Mouse (Mus musculus): ENCODE measurements at regions not wholly inside any gene's neighbourhood (a gene's known extent, or its start where the extent isn't known, plus 50 kb on each side); places are given as distances from the start of the nearest gene placed in this dataset.
A peak's percentile ranks its signal among the peaks of the same experiment; 100 is the strongest.

GRCm38 (mm10) chr12:80017376-80017929 lies 95.4 kb downstream of the Zfp36l1 start:
- DNase-seq (ENCODE audit: low spot score in 2 of 2): no peak

DNA sequence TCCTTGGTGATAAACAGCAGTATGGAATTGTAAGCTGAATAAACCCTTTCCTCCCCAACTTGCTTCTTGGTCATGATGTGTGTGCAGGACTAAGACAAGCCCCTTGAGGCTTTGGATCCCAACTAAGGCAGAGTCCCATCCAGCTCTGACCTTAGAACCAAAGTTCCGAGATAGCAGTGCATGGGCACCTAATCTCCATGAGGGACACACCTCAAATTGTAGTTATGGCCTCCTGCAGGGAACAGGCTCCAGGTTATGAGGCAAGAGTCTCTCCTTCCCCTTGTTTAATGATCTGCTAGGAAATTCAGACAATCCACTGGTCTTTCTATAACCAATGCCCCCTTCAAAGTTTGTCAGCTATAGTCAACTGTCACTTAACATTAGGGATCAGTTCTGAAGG lies 96.9 kb downstream of the Zfp36l1 start:
- DNase-seq (ENCODE audit: low spot score in 2 of 2): no peak

- no peak for DNase-seq (ENCODE audit: low spot score in 2 of 2)
Measured at GRCm38 (mm10) chr12:80014598-80014983, 98.2 kb downstream of the Zfp36l1 start.

- peak; percentile 30 to 34 for DNase-seq (ENCODE audit: low spot score in 2 of 2)
Measured at GRCm38 (mm10) chr12:80013904-80014597, 98.8 kb downstream of the Zfp36l1 start.

GRCm38 (mm10) chr12:80013577-80013903 lies 99.3 kb downstream of the Zfp36l1 start:
- no peak for DNase-seq (ENCODE audit: low spot score in 2 of 2)

- DNase-seq (ENCODE audit: low spot score in 2 of 2): no peak
Measured at GRCm38 (mm10) chr12:80011916-80012315, 100.9 kb downstream of the Zfp36l1 start.

DNA sequence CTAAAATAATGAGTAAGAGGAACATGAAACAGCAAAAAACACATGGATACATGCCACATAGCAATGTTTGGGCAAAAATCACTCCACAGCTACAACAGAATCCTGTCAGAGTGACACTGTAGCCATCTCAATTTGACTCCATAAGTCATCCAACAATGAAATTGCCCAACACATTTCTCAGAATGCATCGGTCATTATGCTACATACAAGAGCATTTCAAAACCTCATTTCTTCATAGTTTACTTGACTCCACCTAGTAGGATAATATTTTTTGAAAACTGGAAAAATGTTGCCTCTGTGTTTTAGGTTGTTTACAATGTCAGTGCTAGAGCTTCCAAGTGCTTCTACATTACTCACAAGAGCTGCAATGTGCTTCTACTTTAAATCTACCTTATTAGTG lies 101.9 kb downstream of the Zfp36l1 start:
- no peak for DNase-seq (ENCODE audit: low spot score in 2 of 2)

DNA sequence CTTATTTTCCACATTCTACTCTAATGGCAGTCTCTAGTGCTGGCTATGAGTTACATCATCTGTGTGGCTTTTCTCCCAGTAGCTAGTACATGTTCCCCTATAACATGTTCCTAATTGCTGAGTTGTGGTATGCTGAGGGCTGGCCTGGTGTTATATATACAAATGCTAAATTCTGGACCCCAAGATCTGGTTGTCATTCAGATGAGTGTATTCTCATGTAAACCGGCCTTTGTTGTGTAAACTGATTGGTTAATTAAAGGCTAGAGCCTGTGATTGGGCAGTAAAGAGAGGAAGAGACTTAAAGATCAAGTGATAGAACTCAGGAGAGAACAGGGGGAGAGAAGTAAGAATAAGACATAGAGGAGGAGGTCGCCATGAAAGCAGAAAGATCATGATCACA lies 102.6 kb downstream of the Zfp36l1 start:
- DNase-seq (ENCODE audit: low spot score in 2 of 2): no peak

- no peak for DNase-seq (ENCODE audit: low spot score in 2 of 2)
Measured at GRCm38 (mm10) chr12:80007849-80008248, 105.0 kb downstream of the Zfp36l1 start.

GRCm38 (mm10) chr12:80005227-80005919 lies 107.4 kb downstream of the Zfp36l1 start:
- no peak for DNase-seq (ENCODE audit: low spot score in 2 of 2)

- no peak for DNase-seq (ENCODE audit: low spot score in 2 of 2)
Measured at GRCm38 (mm10) chr12:80004575-80004974, 108.2 kb downstream of the Zfp36l1 start.

GRCm38 (mm10) chr12:80003486-80003885 lies 109.3 kb downstream of the Zfp36l1 start:
- DNase-seq (ENCODE audit: low spot score in 2 of 2): no peak

- DNase-seq (ENCODE audit: low spot score in 2 of 2): no peak
Measured at GRCm38 (mm10) chr12:80002474-80003125, 110.2 kb downstream of the Zfp36l1 start.

- no peak for DNase-seq (ENCODE audit: low spot score in 2 of 2)
Measured at GRCm38 (mm10) chr12:80001794-80002193, 111.0 kb downstream of the Zfp36l1 start.

- DNase-seq (ENCODE audit: low spot score in 2 of 2): no peak
Measured at GRCm38 (mm10) chr12:79999868-80000370, 112.9 kb downstream of the Zfp36l1 start.

GRCm38 (mm10) chr12:79998788-79999187 lies 114.0 kb downstream of the Zfp36l1 start:
- no peak for DNase-seq (ENCODE audit: low spot score in 2 of 2)

GRCm38 (mm10) chr12:79998339-79998738 lies 114.5 kb downstream of the Zfp36l1 start:
- no peak for DNase-seq (ENCODE audit: low spot score in 2 of 2)

DNA sequence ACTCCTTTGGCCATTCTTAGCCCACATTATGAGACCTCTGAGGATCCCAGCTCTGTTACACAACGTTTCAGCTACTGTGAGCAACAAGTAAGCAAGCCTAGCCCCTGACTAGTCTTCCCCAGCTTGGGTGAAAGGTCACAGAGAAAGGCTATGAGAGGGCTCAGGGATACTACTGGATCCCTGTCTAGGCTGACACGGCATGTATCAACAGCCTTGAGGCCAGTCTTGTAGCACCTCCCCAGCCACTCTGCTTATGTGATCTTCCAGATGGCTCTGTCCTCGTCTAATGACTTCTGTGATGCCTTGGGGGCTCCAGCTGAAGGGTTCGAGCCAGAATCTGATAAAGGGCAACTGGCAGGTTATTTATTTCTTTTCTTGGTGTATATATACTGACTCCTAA lies 115.6 kb downstream of the Zfp36l1 start:
- DNase-seq (ENCODE audit: low spot score in 2 of 2): no peak

- no peak for DNase-seq (ENCODE audit: low spot score in 2 of 2)
Measured at GRCm38 (mm10) chr12:79995521-79996094, 117.2 kb downstream of the Zfp36l1 start.

GRCm38 (mm10) chr12:79993821-79994571 lies 118.8 kb downstream of the Zfp36l1 start:
- no peak for DNase-seq (ENCODE audit: low spot score in 2 of 2)

DNA sequence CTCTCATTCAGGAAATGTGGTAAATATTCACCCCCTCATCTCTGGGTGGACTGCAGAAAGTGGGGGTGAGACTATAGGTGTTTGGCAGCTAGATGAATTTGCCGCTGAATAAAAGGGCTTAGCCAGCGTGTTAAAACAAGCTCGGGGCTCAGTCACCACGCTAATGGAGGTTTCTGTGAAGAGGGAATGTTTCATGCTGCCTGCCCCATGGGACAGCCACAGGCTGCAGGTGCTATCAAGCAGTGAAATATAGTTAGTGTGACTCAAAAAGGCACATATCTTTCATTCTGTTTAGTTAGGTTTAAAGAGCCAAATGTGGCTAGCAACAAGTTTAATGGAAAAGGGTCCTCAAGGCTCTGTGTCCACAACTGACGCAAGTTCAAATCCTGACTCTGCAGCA lies 121.5 kb downstream of the Zfp36l1 start:
- DNase-seq (ENCODE audit: low spot score in 2 of 2): no peak
